Mouse (Mus musculus) forebrain, postnatal 0 days (tissue): ENCODE results near the gene Rspo3. TPM values are rescaled to one million over a fixed set of nuclear protein-coding genes. Genes with fewer than 3 reads are reported as not detected.

Experiments used
- ATAC-seq: fragments of 200-750 bp; cut with Nextera tagmentation; 2 replicates; pipeline ENCODE4 v1.8.0; 2017; ENCODE audit warnings: mild to moderate bottlenecking, moderate library complexity
- DNase-seq: peaks from one replicate; pipeline ENCODE4 v3.0.0-alpha.2; 2015
- H3K27ac ChIP-seq: fragments of 300-500 bp; sonication (generic); 2 replicates; pipeline ENCODE4 v1.5.1; 2014; ENCODE audit warnings: low read depth, mild to moderate bottlenecking, antibody characterized with exemption, low read length, moderate library complexity, mixed read lengths
- H3K27me3 ChIP-seq: fragments of 300-500 bp; sonication (generic); 2 replicates; pipeline ENCODE4 v1.6.1; 2014; ENCODE audit warnings: mild to moderate bottlenecking, low read length, mixed read lengths; ENCODE audit not compliant: insufficient read depth
- H3K36me3 ChIP-seq: fragments of 300-500 bp; sonication (generic); 2 replicates; pipeline ENCODE4 v1.6.1; 2014; ENCODE audit warnings: mild to moderate bottlenecking, moderate library complexity; ENCODE audit not compliant: insufficient read depth
- H3K4me1 ChIP-seq: fragments of 300-500 bp; sonication (generic); 2 replicates; pipeline ENCODE4 v1.6.1; 2014; ENCODE audit warnings: antibody characterized with exemption; ENCODE audit not compliant: insufficient read depth
- H3K4me2 ChIP-seq: fragments of 300-500 bp; sonication (generic); 2 replicates; pipeline ENCODE4 v1.6.1; 2014; ENCODE audit warnings: low read depth, mild to moderate bottlenecking, moderate library complexity
- H3K4me3 ChIP-seq: fragments of 300-500 bp; sonication (generic); 2 replicates; pipeline ENCODE4 v1.5.1; 2014; ENCODE audit warnings: low read depth, low read length, mixed read lengths
- H3K9ac ChIP-seq: fragments of 300-500 bp; sonication (generic); 2 replicates; pipeline ENCODE4 v1.6.1; 2014; ENCODE audit warnings: mild to moderate bottlenecking
- H3K9me3 ChIP-seq: fragments of 300-500 bp; sonication (generic); 2 replicates; pipeline ENCODE4 v1.6.1; 2016; ENCODE audit warnings: low read length
- CTCF ChIP-seq: sonication (generic); IDR thresholded peaks from 2 replicates; pipeline ENCODE4 v1.5.1; 2016; ENCODE audit warnings: antibody characterized with exemption, control low read depth, low read depth
- WGBS: fragments of 180-500 bp; shearing (Covaris S2); extraction: QIAGEN DNeasy Blood & Tissue Kit; methylation state at CpG from one replicate; pipeline ENCODE4 v1.1.7; 2014; 5-methylcytosine and 5-hydroxymethylcytosine counted together
- polyA plus RNA-seq: library from polyadenylated mRNA; unstranded; fragments of >200 nt; fragmentation: Nextera tagmentation; extraction: Ambion mirVana; gene quantifications from 2 replicates; pipeline ENCODE4 v1.2.1, GENCODE M21; 2015
- total RNA-seq: library from RNA; depleted of rRNA; stranded (reverse); fragments of >200 nt; gene quantifications from 2 replicates; pipeline ENCODE4 v1.2.3, GENCODE M21; 2014

Rspo3 gene
- total and polyA plus RNA-seq, 2 experiments from 2014 or later, result 5.9 to 8.7 TPM

DNA sequence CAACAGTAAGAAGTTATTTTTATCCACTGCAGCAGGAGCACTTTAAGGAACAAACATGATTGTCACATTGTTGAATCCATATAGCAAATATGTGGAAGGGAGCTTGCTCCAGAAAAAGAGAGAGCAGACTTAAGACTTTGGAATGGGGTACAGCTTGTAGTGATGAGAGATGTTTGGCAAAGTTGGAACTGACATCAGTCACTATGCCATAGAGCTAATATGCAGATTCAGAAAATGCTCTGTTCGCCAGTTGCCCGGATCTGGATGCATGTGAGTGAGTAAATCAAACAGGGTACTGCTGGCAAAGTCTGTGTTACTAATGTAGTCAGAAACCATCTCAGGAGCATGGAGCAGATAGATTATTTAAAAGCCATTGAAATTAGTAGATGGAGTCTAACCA, 3.1 kb upstream of the Rspo3 start:
- ATAC-seq (peak; percentile 16; the same call in 1 of the 2 replicates), DNase-seq (peak; percentile 24)
- TF ChIP-seq CTCF, result no peak
- no peak overlapping the region for H3K9ac ChIP-seq
- peaks cover 4% of the 10 kb centered on the region for H3K27me3 ChIP-seq
- 0 out of 2 replicates have a peak, but pooled peaks cover 4% of the 10 kb centered on the region for H3K4me1 ChIP-seq
- no peak overlapping the region for H3K4me3 ChIP-seq
- H3K27ac ChIP-seq, result no peak overlapping the region
- H3K36me3 ChIP-seq, result no peaks in the 10 kb centered on the region
- H3K4me2 ChIP-seq, result no peak overlapping the region
- WGBS, result 53% methylated on average over 2 of the region's 2 CpGs
- H3K9me3 ChIP-seq, result no peaks in the 10 kb centered on the region

DNA sequence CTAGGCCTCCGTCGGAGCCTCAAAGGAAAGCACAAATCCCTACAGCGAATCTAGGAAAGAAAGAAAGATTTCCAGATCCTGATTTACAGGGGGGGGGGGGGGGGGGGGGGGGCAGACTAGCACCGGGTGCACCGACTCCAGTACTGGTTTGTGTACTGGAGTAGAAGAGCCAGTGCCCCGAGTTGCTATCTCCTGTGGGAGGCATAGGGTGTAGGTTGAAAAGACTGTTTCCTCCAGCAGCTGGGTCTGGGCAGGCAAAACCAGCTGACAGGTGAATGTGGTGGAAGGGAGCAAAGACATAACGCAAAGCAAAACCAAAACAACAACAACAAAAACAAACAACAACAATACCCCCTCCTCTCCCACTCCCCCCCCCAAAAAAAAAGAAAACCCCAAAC, 838 bp downstream of the Rspo3 start:
- no peaks in the 10 kb centered on the region for H3K36me3 ChIP-seq
- peaks cover 9% of the 10 kb centered on the region for H3K27me3 ChIP-seq
- peak overlapping the region; percentile 62 for H3K4me3 ChIP-seq
- no peak for TF ChIP-seq CTCF
- H3K9me3 ChIP-seq, result no peaks in the 10 kb centered on the region
- H3K9ac ChIP-seq, result peak overlapping the region; percentile 61
- no peak overlapping the region for H3K27ac ChIP-seq
- peaks cover 8% of the 10 kb centered on the region; the same call in 1 of the 2 replicates for H3K4me1 ChIP-seq
- WGBS, result 4% methylated on average over 7 of the region's 7 CpGs
- ATAC-seq (no peak), DNase-seq (no peak)
- peak overlapping the region; percentile 100 for H3K4me2 ChIP-seq

DNA sequence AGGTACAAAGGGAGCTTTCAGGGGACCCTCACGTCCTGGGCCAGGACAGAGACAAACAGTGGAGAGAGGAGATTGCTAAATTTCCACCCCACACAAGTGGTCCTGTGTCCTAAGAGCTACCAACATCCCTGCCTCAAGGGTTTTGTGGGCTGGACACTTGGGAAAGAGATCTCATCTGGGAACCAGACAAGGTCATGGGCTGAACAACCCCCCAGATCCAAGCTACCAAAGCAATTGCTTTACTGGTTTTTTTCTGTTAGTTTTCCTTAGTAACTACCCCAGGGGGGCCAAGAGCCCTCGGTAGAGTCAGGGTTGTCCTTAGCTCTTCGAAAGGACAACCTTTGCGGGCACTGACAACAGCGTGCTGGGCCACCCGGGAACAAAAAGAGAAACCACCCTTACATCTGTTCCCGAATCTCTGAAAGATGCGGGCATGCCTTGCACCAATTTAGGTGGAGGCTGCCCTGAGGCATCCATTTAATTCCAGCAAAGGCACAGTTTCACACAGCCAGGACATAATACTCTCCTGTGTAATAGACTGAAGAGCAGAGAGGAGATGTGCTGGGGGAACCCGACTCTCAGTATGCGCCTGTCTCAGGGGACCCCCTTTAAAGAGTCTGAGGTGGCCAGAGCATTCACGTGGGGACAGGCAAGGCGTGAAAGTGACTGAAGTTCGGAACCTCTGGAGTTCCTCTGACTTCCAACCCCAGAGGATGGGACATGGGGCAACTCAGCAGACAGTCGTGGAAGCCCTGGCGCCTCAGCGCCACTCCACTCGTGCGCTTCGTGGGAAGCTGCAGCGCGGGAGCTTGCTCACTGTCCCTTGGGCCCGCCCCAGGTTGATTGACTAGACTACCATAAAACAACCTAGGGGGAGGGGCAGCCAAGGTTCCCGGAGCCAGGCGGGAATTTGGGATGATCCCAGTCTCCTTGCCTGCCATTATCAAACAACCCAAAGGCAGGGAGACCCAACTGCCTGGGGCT, 1.5 kb downstream of the Rspo3 start:
- Histone ChIP-seq H3K4me3 (peak overlapping the region; percentile 62), H3K27me3 (peaks cover 9% of the 10 kb centered on the region), H3K9ac (peak overlapping the region; percentile 45), H3K4me1 (peaks cover 8% of the 10 kb centered on the region; the same call in 1 of the 2 replicates), H3K27ac (no peak overlapping the region), H3K36me3 (no peaks in the 10 kb centered on the region), H3K9me3 (no peaks in the 10 kb centered on the region), H3K4me2 (peak overlapping the region; percentile 100)
- ATAC-seq (peak; percentile 16; the same call in 1 of the 2 replicates), DNase-seq (peak; percentile 35)
- TF ChIP-seq CTCF, result no peak
- WGBS, result 2% methylated on average over 24 of the region's 24 CpGs

DNA sequence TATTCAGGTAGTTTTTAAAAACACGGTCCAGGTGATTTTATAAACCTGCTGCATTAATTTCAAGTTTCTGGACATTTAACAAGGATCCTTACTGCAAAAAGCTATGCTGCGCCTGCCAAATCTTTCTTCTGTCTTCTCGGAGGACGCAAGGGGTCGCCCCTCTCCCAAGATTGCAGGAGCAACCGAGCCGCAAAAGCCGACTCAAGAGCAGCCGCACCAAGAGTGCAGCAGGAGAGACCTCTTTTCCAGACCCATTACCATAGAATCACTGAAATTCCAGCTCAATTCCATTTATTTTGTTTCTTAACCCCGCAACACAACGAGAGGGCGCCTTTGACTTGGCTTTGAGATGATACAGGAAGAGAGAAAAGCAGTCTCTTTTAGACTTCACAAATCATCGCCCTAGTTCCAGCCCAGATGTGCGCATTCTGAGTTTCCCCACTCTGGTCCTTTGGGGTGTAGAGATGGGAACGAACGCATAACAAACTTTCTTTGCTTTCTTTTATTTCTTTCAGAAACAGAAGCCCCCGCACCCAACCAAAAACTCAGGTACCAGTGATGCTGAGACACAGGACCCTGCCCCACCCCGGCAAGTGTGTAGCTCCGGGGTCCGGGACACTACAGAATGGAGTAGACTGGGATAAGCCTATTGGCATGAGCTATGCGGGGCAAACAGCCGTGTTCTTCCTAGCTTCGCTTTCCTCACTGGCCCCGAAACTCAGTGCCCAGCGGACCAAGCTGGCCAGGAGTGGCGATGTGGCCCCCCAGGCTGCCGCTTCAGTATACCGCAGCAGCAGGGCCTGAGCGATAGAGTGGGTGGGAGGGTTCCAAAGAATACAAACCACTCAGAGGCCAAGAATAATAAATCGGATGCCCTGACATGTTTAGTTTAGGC, 2.6 kb downstream of the Rspo3 start:
- H3K9ac ChIP-seq, result peak overlapping the region; percentile 45

DNA sequence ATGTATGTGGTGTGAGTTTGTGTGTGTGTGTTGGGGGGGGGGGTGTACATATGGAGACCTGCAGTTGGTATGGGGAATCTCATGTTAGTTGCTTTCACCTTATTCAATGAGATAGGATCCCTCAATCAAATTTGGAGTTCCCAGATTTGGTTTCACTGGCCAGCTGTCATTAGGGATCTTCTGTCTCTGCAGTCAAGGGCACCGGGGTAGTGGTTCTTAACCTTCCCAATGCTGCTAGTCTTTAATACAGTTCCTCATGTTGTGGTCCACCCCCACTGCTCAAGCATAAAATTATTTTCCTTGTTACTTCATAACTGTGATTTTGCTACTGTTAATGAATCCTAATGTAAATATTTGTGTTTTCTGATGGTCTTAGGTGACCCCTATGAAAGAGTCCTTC, 22.1 kb downstream of the Rspo3 start:
- H3K27ac ChIP-seq, result no peak overlapping the region
- no peak overlapping the region for H3K4me3 ChIP-seq
- no peak for ATAC-seq
- TF ChIP-seq CTCF, result no peak
- no peaks in the 10 kb centered on the region for H3K36me3 ChIP-seq
- 85% methylated on average over 1 of the region's 1 CpGs for WGBS
- no peaks in the 10 kb centered on the region for H3K27me3 ChIP-seq
- H3K9ac ChIP-seq, result no peak overlapping the region
- no peak overlapping the region for H3K4me2 ChIP-seq
- DNase-seq, result no peak
- no peaks in the 10 kb centered on the region for H3K9me3 ChIP-seq
- no peaks in the 10 kb centered on the region for H3K4me1 ChIP-seq

More for the DNA sequence above, 2.6 kb downstream of the Rspo3 start:
- Histone ChIP-seq H3K4me2 (peak overlapping the region; percentile 100), H3K27me3 (peaks cover 9% of the 10 kb centered on the region), H3K27ac (no peak overlapping the region), H3K36me3 (no peaks in the 10 kb centered on the region), H3K4me3 (peak overlapping the region; percentile 62), H3K9me3 (no peaks in the 10 kb centered on the region), H3K4me1 (peaks cover 4% of the 10 kb centered on the region; the same call in 1 of the 2 replicates)
- peak; percentile 87 for TF ChIP-seq CTCF
- ATAC-seq (peak; percentile 84), DNase-seq (peak; percentile 92)
- 1% methylated on average over 30 of the region's 30 CpGs for WGBS

DNA sequence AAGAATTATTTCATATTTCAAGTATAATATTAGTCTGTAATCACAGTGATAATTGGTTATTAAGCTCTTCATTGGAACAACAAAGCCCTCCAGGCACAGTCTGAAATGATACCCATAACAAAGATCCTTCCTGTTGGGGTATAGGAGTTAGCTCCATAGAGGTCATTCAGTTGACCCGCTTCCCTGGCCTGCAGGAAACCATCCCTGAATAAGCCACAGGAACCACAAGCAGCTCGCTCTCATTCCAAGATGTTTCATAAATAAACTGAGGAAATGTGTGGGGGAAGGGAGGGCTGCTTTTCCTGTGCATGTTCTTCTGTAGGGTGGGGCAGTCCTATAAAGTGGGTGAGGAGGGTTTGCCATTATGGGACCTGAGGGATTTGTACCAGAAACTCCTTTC, 27.5 kb downstream of the Rspo3 start:
- Histone ChIP-seq H3K36me3 (no peaks in the 10 kb centered on the region), H3K4me3 (no peak overlapping the region), H3K27me3 (no peaks in the 10 kb centered on the region), H3K4me2 (no peak overlapping the region), H3K27ac (no peak overlapping the region), H3K9ac (no peak overlapping the region), H3K9me3 (no peaks in the 10 kb centered on the region), H3K4me1 (no peaks in the 10 kb centered on the region)
- no peak for ATAC-seq
- no peak for TF ChIP-seq CTCF
- 81% methylated on average over 2 of the region's 2 CpGs for WGBS
- no peak for DNase-seq
